19 mouse cellular contexts compared by ENCODE assay signal in the genomic region with DNA sequence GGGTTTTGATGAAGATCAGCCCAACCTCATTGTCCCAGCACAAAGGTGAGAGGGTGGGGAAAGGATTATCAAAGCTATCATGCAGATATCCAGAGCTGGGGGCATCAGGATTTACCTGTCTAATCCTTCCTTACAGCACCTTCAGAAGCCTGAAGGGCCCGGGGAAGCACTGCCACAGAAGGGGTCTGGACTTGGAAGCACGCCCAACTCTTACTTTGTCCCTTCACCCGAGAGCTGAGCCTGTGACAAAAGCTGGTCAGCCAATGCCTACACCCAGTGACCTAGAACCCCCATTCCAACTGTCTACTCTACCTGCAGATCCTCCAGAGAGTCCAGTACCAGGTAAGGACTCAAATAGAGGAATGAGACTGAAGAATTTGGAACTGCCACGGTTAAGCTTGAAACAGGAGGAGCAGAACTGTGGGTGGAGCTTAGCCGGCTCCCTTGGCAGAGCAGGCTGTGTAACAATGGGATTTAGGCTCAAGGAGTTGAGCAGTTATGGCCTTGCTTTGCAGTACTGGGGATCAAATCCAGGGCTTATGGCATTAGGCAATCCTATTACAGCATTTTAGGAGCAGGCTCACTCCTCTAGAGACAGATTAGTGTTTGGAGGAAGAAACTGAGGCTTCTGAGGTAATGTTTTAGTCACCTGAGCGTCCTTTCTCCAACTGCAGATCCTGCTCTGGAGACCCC. TPM values are rescaled to one million over a fixed set of nuclear protein-coding genes. Genes with fewer than 3 reads are reported as not detected.
DNase-seq lines count a peak whose midpoint lies in the region; ATAC-seq and TF ChIP-seq lines count a peak whose summit lies in the region.
"Had no signal": no experiment of that assay in that cellular context is flagged by ENCODE, and none has a peak within 500 bp of the region (broad histone marks: within the 10 kb centered on the region; RNA-seq: fewer than 3 reads in every experiment).

No protein-coding gene starts in this region.

- H3K9me3 ChIP-seq in kidney, embryonic 15.5 days (replicated peaks) = no peaks in the 10 kb centered on the region
- no peaks in the 10 kb centered on the region for H3K9me3 ChIP-seq in midbrain, embryonic 13.5 days
- H3K9me3 ChIP-seq in midbrain, embryonic 16.5 days (replicated peaks; ENCODE audit: control insufficient read depth, low read length, poor library complexity, severe bottlenecking) = no peaks in the 10 kb centered on the region
- H3K9me3 ChIP-seq: embryonic facial prominence, embryonic 15.5 days; hindbrain, embryonic 15.5 days; liver, embryonic 15.5 days; lung, embryonic 15.5 days; megakaryocyte, embryonic 14.5 days had no signal

- no peak overlapping the region for H3K9ac ChIP-seq in kidney, embryonic 15.5 days
- H3K9ac ChIP-seq in midbrain, embryonic 13.5 days (replicated peaks) = 0 out of 2 replicates have a peak overlapping the region, but pooled peaks have one; percentile 14
- H3K9ac ChIP-seq in midbrain, embryonic 16.5 days (ENCODE audit: low read depth, low read length) = no peak overlapping the region
- H3K9ac ChIP-seq: embryonic facial prominence, embryonic 15.5 days; hindbrain, embryonic 15.5 days; liver, embryonic 15.5 days; lung, embryonic 15.5 days had no signal

- no peaks in the 10 kb centered on the region; the same call in none of the 2 replicates for H3K36me3 ChIP-seq in kidney, adult 2 months (ENCODE audit: control insufficient read depth, insufficient read depth, low read length)
- H3K36me3 ChIP-seq in kidney, embryonic 15.5 days = peaks cover 42% of the 10 kb centered on the region
- peaks cover 36% of the 10 kb centered on the region for H3K36me3 ChIP-seq in midbrain, embryonic 13.5 days
- peaks cover 21% of the 10 kb centered on the region for H3K36me3 ChIP-seq in midbrain, embryonic 16.5 days (ENCODE audit: control insufficient read depth, insufficient read depth, low read length)

- H3K4me3 ChIP-seq in kidney, adult 2 months (ENCODE audit: insufficient read depth, low read depth, low read length) = no peak overlapping the region
- H3K4me3 ChIP-seq in kidney, embryonic 15.5 days (replicated peaks) = no peak overlapping the region
- no peak overlapping the region for H3K4me3 ChIP-seq in midbrain, embryonic 13.5 days (replicated peaks)
- no peak overlapping the region for H3K4me3 ChIP-seq in midbrain, embryonic 16.5 days (ENCODE audit: low read depth, low read length)
- H3K4me3 ChIP-seq: embryonic facial prominence, embryonic 15.5 days; hindbrain, embryonic 15.5 days; liver, embryonic 15.5 days; lung, embryonic 15.5 days; megakaryocyte, embryonic 14.5 days had no signal

- H3K4me2 ChIP-seq in kidney, embryonic 15.5 days = no peak overlapping the region
- no peak overlapping the region for H3K4me2 ChIP-seq in midbrain, embryonic 13.5 days (replicated peaks)
- H3K4me2 ChIP-seq in midbrain, embryonic 16.5 days (ENCODE audit: low read length) = no peak overlapping the region
- H3K4me2 ChIP-seq: embryonic facial prominence, embryonic 15.5 days; hindbrain, embryonic 15.5 days; liver, embryonic 15.5 days; lung, embryonic 15.5 days had no signal

- no peaks in the 10 kb centered on the region for H3K27me3 ChIP-seq in kidney, adult 2 months (replicated peaks; ENCODE audit: control insufficient read depth, insufficient read depth, low read length)
- no peaks in the 10 kb centered on the region for H3K27me3 ChIP-seq in kidney, embryonic 15.5 days
- no peaks in the 10 kb centered on the region for H3K27me3 ChIP-seq in midbrain, embryonic 13.5 days
- H3K27me3 ChIP-seq in midbrain, embryonic 16.5 days (ENCODE audit: control insufficient read depth, insufficient read depth, low read depth, low read length) = no peaks in the 10 kb centered on the region
- H3K27me3 ChIP-seq: embryonic facial prominence, embryonic 15.5 days; hindbrain, embryonic 15.5 days; liver, embryonic 15.5 days; lung, embryonic 15.5 days; megakaryocyte, embryonic 14.5 days had no signal

- TF ChIP-seq POLR2A in kidney, adult 2 months (IDR thresholded peaks at IDR 0.05; ENCODE audit: low read depth, low read length) = no peak

- WGBS in kidney, adult 2 months = 57% methylated on average over 6 of the region's 6 CpGs
- 81% methylated on average over 6 of the region's 6 CpGs for whole genome bisulfite sequencing in kidney, embryonic 15.5 days
- WGBS in midbrain, embryonic 13.5 days = 85% methylated on average over 6 of the region's 6 CpGs
- 80% methylated on average over 6 of the region's 6 CpGs for WGBS in midbrain, embryonic 16.5 days

- DNase-seq in cerebellum, adult 9-11 months = peak; percentile 57
- DNase-seq in cerebellum, adult 9-10 months = no peak
- peak; percentile 26 for DNase-seq in kidney, adult 2 months
- DNase-seq in retina, postnatal 1 day = peak; percentile 47
- DNase-seq in frontal cortex, postnatal 36 days (ENCODE audit: low spot score in 2 of 2) = no peak
- DNase-seq: adrenal gland, adult 2 months; cerebellum, postnatal 36 days; heart, adult 18-20 months; heart, postnatal 36 days; lung, postnatal 36 days; right cerebral cortex, adult 18-20 months had no signal

- H3K4me1 ChIP-seq in kidney, adult 2 months (ENCODE audit: control insufficient read depth, insufficient read depth, low read length) = peaks cover 10% of the 10 kb centered on the region; the same call in 1 of the 2 replicates
- peaks cover 29% of the 10 kb centered on the region for H3K4me1 ChIP-seq in kidney, embryonic 15.5 days
- peaks cover 28% of the 10 kb centered on the region for H3K4me1 ChIP-seq in midbrain, embryonic 13.5 days (replicated peaks)
- H3K4me1 ChIP-seq in midbrain, embryonic 16.5 days (ENCODE audit: control insufficient read depth, insufficient read depth, low read length) = peaks cover 23% of the 10 kb centered on the region

- ATAC-seq in kidney, embryonic 15.5 days (replicated peaks; ENCODE audit: low FRiP score) = no peak
- no peak for ATAC-seq in midbrain, embryonic 13.5 days
- no peak for ATAC-seq in midbrain, embryonic 16.5 days

- H3K27ac ChIP-seq in kidney, adult 2 months (ENCODE audit: insufficient read depth, low read depth, low read length) = no peak overlapping the region
- no peak overlapping the region for H3K27ac ChIP-seq in kidney, embryonic 15.5 days
- H3K27ac ChIP-seq in midbrain, embryonic 13.5 days = no peak overlapping the region
- H3K27ac ChIP-seq in midbrain, embryonic 16.5 days (ENCODE audit: low read length) = no peak overlapping the region
- H3K27ac ChIP-seq: embryonic facial prominence, embryonic 15.5 days; hindbrain, embryonic 15.5 days; liver, embryonic 15.5 days; lung, embryonic 15.5 days had no signal

- TF ChIP-seq CTCF in kidney, adult 2 months (conservative IDR thresholded peaks at IDR 0.05; ENCODE audit: insufficient read depth, insufficient read length, low read depth, low read length) = no peak

RNA-seq across cellular contexts. Expression of a gene that starts 4.5 kb away (rescaled TPM):
- polyA plus RNA-seq in kidney, adult 2 months (2012; rRNA removed) = 19.1 and 23.7 TPM in 2 replicates
- polyA plus RNA-seq in kidney, embryonic 15.5 days (2015; fragmentation: Nextera tagmentation; extraction: Ambion mirVana) = 10.2 and 11.9 TPM in 2 replicates
- polyA plus RNA-seq in midbrain, embryonic 13.5 days (2015; fragmentation: Nextera tagmentation; extraction: Ambion mirVana) = 11.7 and 14.9 TPM in 2 replicates
- polyA plus RNA-seq in midbrain, embryonic 16.5 days (2015; fragmentation: Nextera tagmentation; extraction: Ambion mirVana) = 9.1 and 12.5 TPM in 2 replicates

RNA-seq across cellular contexts. Expression of a gene that starts 15.1 kb away (rescaled TPM):
- 58.7 and 62.6 TPM in 2 replicates for polyA plus RNA-seq in kidney, adult 2 months (2012; rRNA removed)
- 36.0 and 47.4 TPM in 2 replicates for polyA plus RNA-seq in kidney, embryonic 15.5 days (2015; fragmentation: Nextera tagmentation; extraction: Ambion mirVana)
- polyA plus RNA-seq in midbrain, embryonic 13.5 days (2015; fragmentation: Nextera tagmentation; extraction: Ambion mirVana) = 47.5 and 52.3 TPM in 2 replicates
- polyA plus RNA-seq in midbrain, embryonic 16.5 days (2015; fragmentation: Nextera tagmentation; extraction: Ambion mirVana) = 32.9 and 36.0 TPM in 2 replicates

RNA-seq across cellular contexts. Expression of a gene that starts 25.6 kb away (rescaled TPM):
- 3.0 and 3.4 TPM in 2 replicates for polyA plus RNA-seq in kidney, adult 2 months (2012; rRNA removed)
- polyA plus RNA-seq in kidney, embryonic 15.5 days (2015; fragmentation: Nextera tagmentation; extraction: Ambion mirVana) = 8.1 and 8.9 TPM in 2 replicates
- polyA plus RNA-seq in midbrain, embryonic 13.5 days (2015; fragmentation: Nextera tagmentation; extraction: Ambion mirVana) = 16.1 and 16.3 TPM in 2 replicates
- polyA plus RNA-seq in midbrain, embryonic 16.5 days (2015; fragmentation: Nextera tagmentation; extraction: Ambion mirVana) = 16.5 and 17.6 TPM in 2 replicates

RNA-seq across cellular contexts. Expression of a gene that starts 37.3 kb away (rescaled TPM):
- 17.0 and 18.6 TPM in 2 replicates for polyA plus RNA-seq in kidney, adult 2 months (2012; rRNA removed)
- 54.6 and 57.9 TPM in 2 replicates for polyA plus RNA-seq in kidney, embryonic 15.5 days (2015; fragmentation: Nextera tagmentation; extraction: Ambion mirVana)
- polyA plus RNA-seq in midbrain, embryonic 13.5 days (2015; fragmentation: Nextera tagmentation; extraction: Ambion mirVana) = 50.3 and 68.8 TPM in 2 replicates
- polyA plus RNA-seq in midbrain, embryonic 16.5 days (2015; fragmentation: Nextera tagmentation; extraction: Ambion mirVana) = 38.4 and 49.5 TPM in 2 replicates

RNA-seq across cellular contexts. Expression of a gene that starts 44.9 kb away (rescaled TPM):
- polyA plus RNA-seq in kidney, adult 2 months (2012; rRNA removed) = 12.5 and 13.1 TPM in 2 replicates
- polyA plus RNA-seq in kidney, embryonic 15.5 days (2015; fragmentation: Nextera tagmentation; extraction: Ambion mirVana) = 18.7 and 19.4 TPM in 2 replicates
- 20.6 and 21.0 TPM in 2 replicates for polyA plus RNA-seq in midbrain, embryonic 13.5 days (2015; fragmentation: Nextera tagmentation; extraction: Ambion mirVana)
- polyA plus RNA-seq in midbrain, embryonic 16.5 days (2015; fragmentation: Nextera tagmentation; extraction: Ambion mirVana) = 14.1 and 15.7 TPM in 2 replicates

Comparison
In these comparisons a context has a peak if more than half of its experiments do, and no peak if none do; other contexts are left out.
1. DNase-seq: peak in cerebellum, adult 9-11 months (single experiment), kidney, adult 2 months (single experiment) and retina, postnatal 1 day (single experiment); none in cerebellum, adult 9-10 months (single experiment) and frontal cortex, postnatal 36 days (0 of 2).